Mouse (Mus musculus) embryo, embryonic 11 days (tissue): Measurements from ENCODE around the gene Stra6l.

Source experiments
- DNase-seq: peaks from one replicate; pipeline ENCODE4 v3.0.0-alpha.2; 2015

The Stra6l gene

GRCm38 (mm10) chr4:45921663-45922435 lies 73.4 kb downstream of the Stra6l start:
- no peak for DNase-seq

GRCm38 (mm10) chr4:45924011-45924410 lies 75.5 kb downstream of the Stra6l start:
- no peak for DNase-seq

GRCm38 (mm10) chr4:45928561-45928960 lies 80.1 kb downstream of the Stra6l start:
- no peak for DNase-seq
